Mouse (Mus musculus): ENCODE data around the gene Jak2. TPM values are rescaled to one million over a fixed set of nuclear protein-coding genes. Genes with fewer than 3 reads are reported as not detected.

Gene Jak2
- 116 and 131 TPM in 2 replicates for total RNA-seq (2017)

DNA sequence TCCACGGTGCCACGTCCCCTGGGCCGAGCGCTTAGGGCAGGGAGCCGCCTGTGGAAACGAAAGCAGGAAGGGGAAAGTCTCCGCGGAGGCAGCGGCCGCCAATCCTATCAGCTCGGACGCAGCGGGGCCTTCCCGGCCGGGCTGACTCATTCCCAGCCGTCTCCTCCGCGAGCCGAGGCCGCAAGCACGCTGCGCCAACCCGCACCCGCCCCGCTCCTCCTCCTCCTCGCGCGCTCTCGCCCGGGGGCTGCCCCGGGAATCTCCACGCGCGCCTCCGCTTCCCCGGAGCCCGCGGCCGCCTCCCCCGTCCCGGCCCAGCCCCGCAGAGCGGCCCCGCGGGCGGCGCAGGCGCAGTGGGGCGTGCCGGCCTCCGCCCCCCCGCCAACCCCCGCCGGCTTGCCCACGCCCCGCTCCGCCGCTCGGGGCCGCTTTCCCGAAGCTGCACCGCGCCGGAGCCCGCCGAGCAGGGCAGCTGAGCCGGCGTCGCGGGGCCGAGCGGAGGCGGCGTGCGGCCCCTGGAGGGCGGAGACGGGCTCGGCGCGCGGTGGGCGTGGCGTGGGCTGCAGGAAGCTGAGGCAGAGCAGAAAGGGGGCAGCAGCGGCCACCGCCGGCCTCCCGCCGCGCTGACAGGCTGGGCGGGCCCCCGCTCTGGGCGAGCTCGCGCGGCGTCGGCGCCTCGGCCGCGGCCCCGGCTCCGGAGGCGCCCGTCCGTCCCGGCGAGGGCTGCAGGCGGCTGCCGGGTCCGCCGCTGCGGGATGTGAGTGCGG, at the start of gene Jak2:
Gene Jak2, plus strand, starts transcription at position 638 of the 767 bp plus-strand sequence.
- peak; percentile 61 for ATAC-seq (ENCODE audit: extremely low read depth, insufficient number of reproducible peaks, low FRiP score, poor library complexity, severe bottlenecking)

DNA sequence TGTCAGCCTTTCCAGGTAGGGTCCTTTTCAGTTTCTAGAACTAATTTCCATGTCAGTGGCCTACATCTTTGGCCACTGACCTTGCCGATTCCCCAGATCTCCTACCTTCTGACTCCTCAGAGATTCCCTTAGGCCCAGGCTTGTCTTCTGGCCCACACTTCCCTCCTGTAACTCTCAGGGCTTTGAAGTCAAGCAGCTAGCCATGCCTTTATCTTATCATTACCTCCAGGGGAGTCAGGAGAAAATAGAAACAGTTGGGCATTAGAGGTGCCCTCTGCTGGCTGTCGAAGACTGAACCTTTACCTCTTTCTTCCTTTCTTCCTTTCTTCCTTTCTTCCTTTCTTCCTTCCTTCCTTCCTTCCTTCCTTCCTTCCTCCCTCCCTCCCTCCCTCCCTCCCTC, 48.3 kb upstream of the Jak2 start:
- ATAC-seq (ENCODE audit: extremely low read depth, insufficient number of reproducible peaks, low FRiP score, poor library complexity, severe bottlenecking), result no peak

DNA sequence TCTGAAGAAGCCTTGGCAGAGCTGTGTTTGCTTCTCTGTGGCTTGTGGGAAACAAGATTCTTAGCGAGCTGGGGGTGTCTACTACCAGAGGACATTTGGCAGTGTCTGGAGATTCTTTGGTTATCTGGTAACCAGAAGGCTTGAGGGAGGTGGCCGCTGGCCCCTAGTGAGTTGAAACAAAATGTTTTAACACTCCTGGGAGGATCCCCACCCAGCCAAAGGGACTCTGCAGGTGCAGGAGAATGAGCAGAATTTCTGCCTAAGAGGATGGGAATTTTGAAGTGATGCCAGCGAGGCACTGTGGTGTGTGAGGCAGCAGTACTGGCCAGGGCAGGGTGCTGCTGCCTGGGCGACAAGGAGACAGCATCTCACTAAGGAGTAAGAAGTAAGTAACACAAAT, 47.0 kb upstream of the Jak2 start:
- ATAC-seq (ENCODE audit: extremely low read depth, insufficient number of reproducible peaks, low FRiP score, poor library complexity, severe bottlenecking), result no peak

DNA sequence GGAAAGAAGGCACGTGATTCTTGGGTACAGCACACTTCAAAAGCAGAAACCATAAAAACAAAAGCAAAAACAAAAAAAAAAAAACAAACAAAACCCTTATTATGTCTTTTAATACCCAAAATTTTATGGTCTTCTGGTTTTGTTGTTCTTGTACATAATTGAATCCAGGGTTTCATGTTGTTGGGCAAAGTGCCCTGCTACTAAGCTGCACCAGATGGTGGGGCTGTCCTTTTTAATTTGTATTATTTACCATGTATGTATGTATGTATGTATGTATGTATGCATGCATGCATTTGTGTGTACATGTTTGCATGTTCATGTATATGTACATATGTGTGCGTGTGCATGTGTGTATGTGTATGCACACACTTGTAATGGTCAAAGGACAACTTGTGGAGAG, 46.4 kb upstream of the Jak2 start:
- ATAC-seq (ENCODE audit: extremely low read depth, insufficient number of reproducible peaks, low FRiP score, poor library complexity, severe bottlenecking), result no peak

DNA sequence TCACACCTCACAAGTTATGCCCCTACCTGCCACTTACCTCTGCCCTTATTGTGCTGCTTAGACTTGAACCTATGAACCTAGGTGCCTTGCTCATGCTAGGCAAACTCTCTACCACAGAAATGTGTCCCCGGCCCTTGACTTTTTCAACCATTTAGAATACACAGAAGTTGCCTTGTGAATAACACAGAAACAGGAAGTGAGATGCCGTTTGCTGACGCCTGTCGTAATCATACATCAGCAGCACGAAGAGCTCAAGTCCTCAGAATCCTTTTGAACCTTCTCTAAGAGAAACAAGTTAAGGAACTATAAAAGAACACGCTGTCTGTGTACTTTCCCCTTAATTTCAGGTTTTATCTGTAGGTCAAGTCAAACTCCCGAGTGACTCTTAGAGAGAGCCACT, 41.7 kb upstream of the Jak2 start:
- ATAC-seq (ENCODE audit: extremely low read depth, insufficient number of reproducible peaks, low FRiP score, poor library complexity, severe bottlenecking), result peak; percentile 73

DNA sequence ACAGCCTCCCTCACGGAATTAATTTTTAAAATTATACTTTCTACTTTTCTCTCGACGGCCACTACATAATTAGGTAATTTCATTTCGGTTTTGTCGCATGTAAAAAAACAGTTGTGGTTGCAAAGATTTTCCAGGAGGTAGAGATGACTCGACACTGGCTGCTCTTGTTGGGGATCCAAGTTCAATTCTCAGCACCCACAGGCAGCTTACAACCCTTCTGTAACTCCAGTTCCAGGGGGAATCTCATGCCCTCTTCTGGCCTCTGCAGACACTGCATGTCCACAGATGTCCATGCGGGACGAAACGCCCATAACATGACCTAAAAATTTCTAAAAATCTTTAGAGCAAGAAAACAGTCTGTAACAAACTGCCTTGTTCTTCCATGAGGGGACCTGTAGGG, 41.3 kb upstream of the Jak2 start:
- ATAC-seq (ENCODE audit: extremely low read depth, insufficient number of reproducible peaks, low FRiP score, poor library complexity, severe bottlenecking), result no peak

DNA sequence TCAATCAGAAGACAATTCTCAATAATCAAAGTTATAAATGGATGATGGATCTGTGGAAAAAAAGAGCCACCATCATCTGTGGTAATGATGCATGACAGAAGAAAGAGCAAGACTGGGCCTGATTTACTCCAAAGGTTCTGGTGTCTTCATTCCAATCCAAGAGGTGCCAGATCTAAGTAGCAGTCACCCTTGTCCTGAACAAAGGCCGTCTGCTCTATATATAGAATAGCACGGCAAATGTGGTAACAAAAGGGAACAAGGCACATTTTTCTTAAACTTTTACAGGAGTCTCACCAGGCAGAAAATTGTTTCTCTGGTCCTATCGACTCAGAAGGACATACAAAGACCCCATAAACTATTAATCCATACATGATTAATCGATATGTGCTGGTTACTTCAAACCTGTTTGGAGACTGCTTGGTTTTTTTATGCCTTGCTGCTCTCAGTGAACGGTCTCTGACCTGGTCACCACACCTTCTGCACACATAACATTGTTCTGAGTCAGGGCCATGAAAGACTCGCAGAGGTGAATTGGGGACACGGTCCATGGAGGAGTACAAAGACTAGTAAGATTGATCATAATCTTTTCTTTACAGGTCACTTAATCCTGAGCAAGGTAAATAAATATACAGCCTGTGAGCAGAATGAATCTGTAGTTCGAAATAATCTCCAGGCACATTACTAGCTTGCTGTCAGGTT, 35.7 kb upstream of the Jak2 start:
- no peak for ATAC-seq (ENCODE audit: extremely low read depth, insufficient number of reproducible peaks, low FRiP score, poor library complexity, severe bottlenecking)

DNA sequence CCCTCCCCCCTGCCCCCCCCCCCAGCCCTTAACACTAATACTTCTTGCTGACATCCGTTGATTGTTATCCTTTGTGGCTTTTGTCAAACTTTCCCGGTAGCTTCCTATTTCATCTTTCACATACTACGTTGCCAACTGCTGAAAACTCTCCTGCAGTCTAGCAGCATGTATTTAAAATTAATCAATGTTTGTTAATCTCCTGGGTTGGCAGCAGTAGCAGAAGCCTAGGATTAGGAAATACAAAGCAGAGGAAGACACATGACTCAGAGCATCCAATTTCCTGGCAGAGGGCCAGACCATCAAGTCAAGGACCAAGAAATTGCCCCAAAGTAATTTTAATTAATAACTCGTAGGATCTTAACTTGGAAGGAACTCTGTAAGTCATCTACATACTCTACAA, 29.8 kb upstream of the Jak2 start:
- no peak for ATAC-seq (ENCODE audit: extremely low read depth, insufficient number of reproducible peaks, low FRiP score, poor library complexity, severe bottlenecking)

DNA sequence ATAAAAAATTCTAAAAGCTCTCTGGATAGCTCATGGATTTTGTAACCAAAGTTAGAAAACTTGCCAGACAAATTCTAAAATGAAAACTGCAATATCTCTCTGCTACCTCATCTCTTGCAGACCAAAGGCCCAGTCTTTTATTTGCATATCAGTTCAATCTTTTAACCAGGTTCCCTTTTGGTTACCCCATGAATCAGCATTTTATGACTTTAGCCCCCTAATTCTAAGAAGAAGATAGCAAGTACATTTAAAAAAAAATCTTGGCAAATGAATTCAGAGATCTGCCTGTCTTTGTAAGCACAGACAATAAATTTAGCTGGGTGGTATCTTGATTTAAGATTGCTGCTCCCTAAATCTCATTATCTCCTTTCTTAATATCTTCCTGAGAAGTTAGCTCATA, 26.7 kb upstream of the Jak2 start:
- no peak for ATAC-seq (ENCODE audit: extremely low read depth, insufficient number of reproducible peaks, low FRiP score, poor library complexity, severe bottlenecking)

DNA sequence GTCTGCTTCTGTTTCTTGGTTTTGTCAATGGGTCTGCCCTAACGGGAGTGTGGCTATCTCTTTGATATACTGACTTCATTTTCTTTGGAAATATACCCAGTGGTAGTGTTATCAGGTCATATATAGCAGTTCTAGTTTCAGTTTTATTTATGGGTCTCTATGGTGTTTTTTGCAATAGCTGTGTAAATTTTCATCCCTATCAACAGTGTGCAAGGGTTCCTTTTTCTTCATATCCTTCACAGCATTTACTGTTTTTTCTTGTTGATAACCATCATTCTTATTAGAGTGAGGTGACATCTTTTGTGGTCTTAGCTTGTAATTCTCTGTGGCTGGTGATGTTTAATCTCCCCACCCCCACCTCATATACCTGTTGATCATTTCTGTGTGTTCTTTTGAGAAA, 24.6 kb upstream of the Jak2 start:
- ATAC-seq (ENCODE audit: extremely low read depth, insufficient number of reproducible peaks, low FRiP score, poor library complexity, severe bottlenecking), result no peak

DNA sequence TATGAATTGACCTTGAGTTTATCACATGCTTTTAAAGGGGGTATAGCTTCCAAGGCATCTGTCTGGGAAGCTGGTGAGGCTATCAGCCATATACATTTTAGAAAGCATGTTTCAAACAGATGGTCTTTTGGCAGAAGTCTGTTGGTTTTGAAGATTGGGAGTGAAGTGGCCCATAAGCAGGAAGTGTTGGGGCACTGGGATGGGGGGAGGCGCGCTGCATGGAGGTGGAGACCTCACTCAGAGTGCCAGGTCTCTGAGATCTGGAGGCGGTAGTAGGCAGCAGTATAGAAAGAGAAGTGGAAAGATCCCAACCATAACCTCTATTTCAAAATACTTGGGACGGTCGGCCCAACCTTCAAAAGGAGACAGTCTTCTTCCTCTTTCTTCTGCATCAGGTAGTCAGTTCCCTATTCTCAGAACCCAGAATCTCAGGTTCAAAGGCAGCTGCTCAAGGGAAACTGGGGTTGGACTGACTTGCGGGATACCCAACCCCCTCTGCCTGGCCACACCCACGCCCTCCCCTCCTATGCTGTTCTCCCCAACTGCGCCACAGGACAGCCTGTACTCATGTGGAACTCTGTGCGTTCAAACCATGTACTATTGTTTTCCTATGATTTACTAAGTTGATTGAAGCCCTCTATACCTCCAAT, 23.6 kb upstream of the Jak2 start:
- peak; percentile 91 for ATAC-seq (ENCODE audit: extremely low read depth, insufficient number of reproducible peaks, low FRiP score, poor library complexity, severe bottlenecking)

DNA sequence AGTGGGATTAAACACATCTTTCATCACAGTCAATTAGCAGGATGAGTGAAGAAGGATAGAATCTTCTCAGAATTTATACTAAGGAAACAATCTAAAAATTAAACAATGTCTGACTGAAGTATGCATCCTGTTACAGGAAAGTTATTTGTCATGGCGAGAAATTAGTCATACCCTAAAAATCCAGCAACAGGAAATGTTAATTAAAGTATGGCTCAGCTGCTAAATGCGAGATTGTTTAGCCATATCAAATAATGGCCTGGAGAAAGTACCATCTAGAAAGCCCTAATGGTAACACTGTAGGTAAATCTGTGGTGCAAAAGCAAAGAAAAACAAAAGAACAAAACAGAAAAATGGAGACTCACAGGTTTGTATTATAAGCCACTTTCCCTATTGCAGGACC, 22.6 kb upstream of the Jak2 start:
- no peak for ATAC-seq (ENCODE audit: extremely low read depth, insufficient number of reproducible peaks, low FRiP score, poor library complexity, severe bottlenecking)

DNA sequence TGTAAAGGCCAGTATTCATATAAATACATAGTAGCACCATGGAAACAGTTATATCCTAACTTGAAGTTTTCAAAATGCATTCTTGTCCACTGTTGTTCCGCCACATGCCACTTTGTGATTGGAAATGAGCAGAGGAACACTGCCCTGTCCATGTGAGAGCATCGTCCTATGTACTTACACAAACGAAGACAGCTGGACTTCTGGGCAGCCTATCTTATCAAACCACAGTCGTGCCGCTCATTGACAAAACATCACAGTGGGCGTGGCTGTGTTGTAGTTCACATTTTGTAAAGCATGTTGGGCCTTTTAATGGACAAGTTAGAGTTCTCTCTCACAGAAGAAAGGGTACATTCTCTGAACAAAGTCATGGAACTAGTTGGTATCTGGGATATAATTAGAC, 18.9 kb upstream of the Jak2 start:
- no peak for ATAC-seq (ENCODE audit: extremely low read depth, insufficient number of reproducible peaks, low FRiP score, poor library complexity, severe bottlenecking)

DNA sequence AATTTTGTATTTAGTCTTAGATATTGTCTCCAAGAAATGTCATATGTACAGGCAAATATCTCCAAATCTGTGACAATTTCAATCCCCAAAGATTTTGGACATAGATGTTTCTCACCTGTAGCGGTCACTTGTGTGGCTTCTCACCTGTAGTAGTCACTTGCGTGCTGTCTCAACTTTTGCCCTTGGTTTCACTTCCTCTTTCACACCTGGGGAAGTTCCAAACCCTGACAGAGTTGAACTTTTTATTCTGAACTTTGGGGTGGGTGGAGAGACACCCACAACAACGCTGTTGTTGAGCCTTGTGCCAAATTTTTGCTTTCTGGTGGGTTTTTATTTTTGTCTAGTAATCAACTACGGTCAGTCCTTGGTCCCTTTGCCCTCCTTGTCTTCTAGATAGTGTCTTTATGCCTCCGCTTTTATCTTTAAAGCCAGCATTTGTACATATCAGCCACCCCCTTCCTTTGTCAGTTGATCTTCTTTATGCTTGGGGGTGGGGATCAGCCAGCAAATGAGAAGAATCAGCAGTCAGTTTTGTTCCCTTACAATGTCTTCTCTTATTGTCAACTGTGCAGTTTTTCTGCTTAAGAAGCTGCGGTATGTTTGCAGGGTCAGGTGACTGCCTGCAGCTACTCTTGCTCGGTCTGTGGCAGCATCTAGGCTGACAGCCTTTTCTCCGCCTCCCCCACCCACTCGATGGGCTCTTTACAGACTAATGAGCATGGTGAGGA, 14.8 kb upstream of the Jak2 start:
- peak; percentile 77 for ATAC-seq (ENCODE audit: extremely low read depth, insufficient number of reproducible peaks, low FRiP score, poor library complexity, severe bottlenecking)

DNA sequence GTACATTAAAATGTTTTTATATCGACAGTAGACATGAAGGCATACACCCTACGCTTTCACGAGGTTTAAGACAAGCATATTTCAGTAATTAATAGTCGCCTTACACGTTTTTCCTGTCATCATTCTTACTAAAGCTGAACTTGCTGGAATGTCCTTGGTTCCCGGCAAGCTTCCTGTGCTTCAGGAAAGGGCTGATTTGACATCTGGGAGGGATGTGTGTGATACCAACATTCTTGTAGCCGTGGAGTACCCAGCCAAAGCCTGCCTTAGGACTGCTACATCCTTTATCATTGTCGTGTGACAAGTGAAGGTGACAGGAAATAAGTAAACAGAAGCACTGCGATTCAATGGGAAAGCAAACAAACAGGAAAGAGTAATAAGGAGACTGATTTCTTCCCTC, 13.5 kb upstream of the Jak2 start:
- ATAC-seq (ENCODE audit: extremely low read depth, insufficient number of reproducible peaks, low FRiP score, poor library complexity, severe bottlenecking), result no peak

DNA sequence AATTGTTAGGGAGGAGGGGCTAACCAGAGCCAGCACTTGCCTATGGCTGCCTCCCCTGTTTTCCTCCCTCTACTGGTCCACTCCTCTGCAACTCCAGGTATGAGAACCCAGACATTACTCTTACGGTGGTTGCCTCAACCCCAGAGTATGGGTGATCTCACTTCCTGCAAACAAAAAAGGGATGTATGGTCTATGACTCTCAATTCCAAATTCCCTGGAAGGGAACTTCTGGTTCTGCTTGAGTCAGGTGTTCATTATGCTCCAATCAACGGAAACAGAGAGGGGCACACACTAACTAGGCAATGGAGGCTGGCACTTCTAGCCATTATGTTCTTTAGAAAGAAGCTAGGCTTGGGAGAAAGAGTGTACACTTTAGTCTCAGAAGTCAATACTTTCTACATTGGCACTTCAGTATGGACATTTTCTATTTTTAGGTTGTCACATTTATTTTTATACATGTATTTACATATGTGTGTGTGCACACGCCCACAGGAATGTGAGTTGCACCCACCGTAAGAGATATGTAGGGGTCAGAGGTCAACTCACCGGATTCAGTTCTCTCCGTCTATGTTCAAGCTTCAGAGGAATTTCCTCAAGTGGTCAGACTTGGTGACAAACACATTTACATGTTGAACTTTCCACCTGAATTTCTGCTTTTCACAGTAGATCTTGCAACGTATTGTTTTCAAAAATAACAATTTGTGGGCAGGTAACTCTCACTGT, 12.0 kb upstream of the Jak2 start:
- peak; percentile 36; the same call in 1 of the 2 replicates for ATAC-seq (ENCODE audit: extremely low read depth, insufficient number of reproducible peaks, low FRiP score, poor library complexity, severe bottlenecking)

DNA sequence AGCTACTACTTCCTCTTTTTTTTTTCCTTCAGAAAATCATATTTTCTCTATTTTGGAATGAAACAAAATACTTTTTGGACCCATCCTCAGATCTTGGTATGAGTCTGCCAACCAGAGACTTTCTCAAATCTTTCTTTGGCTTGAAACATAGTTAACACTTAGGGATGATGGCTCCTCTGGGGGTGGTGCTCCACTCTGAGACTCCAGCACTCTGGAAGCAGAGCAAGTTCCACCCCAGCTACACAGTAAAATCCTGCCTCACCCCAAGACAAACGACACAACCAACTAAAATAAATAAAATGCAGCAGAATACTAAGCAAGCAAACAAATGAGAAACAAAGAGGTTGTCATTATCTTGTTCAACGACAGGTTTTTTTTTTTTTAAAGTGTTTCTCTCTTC, 11.0 kb upstream of the Jak2 start:
- no peak for ATAC-seq (ENCODE audit: extremely low read depth, insufficient number of reproducible peaks, low FRiP score, poor library complexity, severe bottlenecking)

DNA sequence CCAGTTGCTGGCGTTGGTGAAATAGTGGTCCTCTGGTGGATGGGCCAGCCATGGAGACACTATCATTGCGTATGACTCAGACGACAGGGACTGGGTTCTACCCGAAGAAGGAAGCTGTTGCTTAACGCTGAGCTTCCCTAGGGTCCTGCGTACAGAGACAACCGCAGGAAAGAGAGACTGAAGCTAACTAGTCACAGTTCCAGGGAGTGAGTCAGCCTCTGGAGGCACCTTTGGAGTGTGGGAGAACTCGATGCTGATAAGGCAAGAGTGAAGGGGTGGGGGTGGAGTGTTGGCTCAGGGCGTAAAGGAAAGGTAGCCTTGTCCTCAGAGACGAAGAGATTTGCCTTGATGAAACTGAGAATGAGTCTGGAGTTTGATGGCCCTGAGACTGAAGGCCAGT, 10.0 kb upstream of the Jak2 start:
- ATAC-seq (ENCODE audit: extremely low read depth, insufficient number of reproducible peaks, low FRiP score, poor library complexity, severe bottlenecking), result peak; percentile 70

DNA sequence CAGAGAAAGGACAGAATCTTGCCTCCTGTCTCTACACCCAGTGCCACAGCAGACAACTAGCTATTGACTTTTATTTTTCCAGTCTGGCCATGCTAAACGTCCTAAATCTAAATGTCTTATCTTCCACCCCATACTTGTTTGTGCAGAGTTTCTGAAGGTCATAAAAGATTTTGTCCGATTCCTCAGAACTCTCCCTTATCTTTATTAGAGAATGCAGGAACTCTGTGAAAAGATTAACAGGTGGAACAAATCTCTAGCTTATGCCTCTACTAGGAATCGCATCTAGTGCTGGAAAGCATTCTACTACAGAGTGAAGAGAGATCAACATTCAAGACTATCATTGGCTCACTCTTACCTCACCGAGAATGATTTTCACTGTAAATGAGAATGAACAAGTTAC, 1.7 kb upstream of the Jak2 start:
- ATAC-seq (ENCODE audit: extremely low read depth, insufficient number of reproducible peaks, low FRiP score, poor library complexity, severe bottlenecking), result no peak

Measured in neutrophil, adult 5-6 weeks (primary cell).